Mouse (Mus musculus) ES-E14 (cell line): ENCODE results near the gene Gm4214. TPM values are rescaled to one million over a fixed set of nuclear protein-coding genes. Genes with fewer than 3 reads are reported as not detected.
"Not testable (repeated sequence)": the region's sequence is repeated elsewhere in the genome, so short reads cannot be mapped to it uniquely, and the experiment has no call there.

Experiments used
- DNase-seq: peaks from one replicate; pipeline ENCODE4 v3.0.0-alpha.2; 2013; ENCODE audit warnings: low read depth, low spot score
- H3K27ac ChIP-seq: 2 replicates; pipeline ENCODE4 v1.5.1; 2012; ENCODE audit warnings: low read depth, mild to moderate bottlenecking, low read length, moderate library complexity, mixed read lengths; ENCODE audit not compliant: poor library complexity, insufficient read depth, severe bottlenecking
- H3K36me3 ChIP-seq: 2 replicates; pipeline ENCODE4 v1.6.1; 2012; ENCODE audit warnings: mild to moderate bottlenecking, low read length, moderate library complexity, mixed read lengths; ENCODE audit not compliant: control insufficient read depth, poor library complexity, insufficient read depth, severe bottlenecking
- H3K4me1 ChIP-seq, 2 experiments: fragments of 150-350 bp in 1 of 2; sonication (generic) in 1 of 2; 2 replicates each; pipeline ENCODE4 v1.6.1; 2012; ENCODE audit warnings: low read length in 2 of 2, mild to moderate bottlenecking in 1 of 2, mixed read lengths in 1 of 2; ENCODE audit not compliant: control insufficient read depth in 2 of 2, insufficient read depth in 2 of 2, poor library complexity in 1 of 2
- H3K4me3 ChIP-seq, 2 experiments: fragments of 150-350 bp in 1 of 2; sonication (generic) in 1 of 2; 2 replicates each; pipeline ENCODE4 v1.5.1; 2012; ENCODE audit warnings: low read length in 2 of 2, low read depth in 1 of 2, mild to moderate bottlenecking in 1 of 2, mixed read lengths in 1 of 2; ENCODE audit not compliant: insufficient read depth in 1 of 2, poor library complexity in 1 of 2, severe bottlenecking in 1 of 2
- H3K9ac ChIP-seq: 2 replicates; pipeline ENCODE4 v1.6.1; 2012; ENCODE audit warnings: low read depth, mild to moderate bottlenecking, low read length, mixed read lengths; ENCODE audit not compliant: poor library complexity, insufficient read depth, severe bottlenecking
- H3K9me3 ChIP-seq: fragments of 150-350 bp; sonication (generic); 2 replicates; pipeline ENCODE4 v1.6.1; 2012; ENCODE audit warnings: low read depth, mild to moderate bottlenecking, low read length; ENCODE audit not compliant: control insufficient read depth, insufficient read depth
- in situ Hi-C, 2 experiments: fragments of 600-800 bp; cut with MboI; formaldehyde crosslinking; loops; one replicate each; pipeline ENCODE4 v1.15.1; 2025; ENCODE audit warnings: low sequenced_read_pairs in 2 of 2, inconsistent platforms in 1 of 2; ENCODE audit not compliant: unreplicated experiment in 2 of 2
- total RNA-seq: library from RNA; depleted of rRNA; stranded (reverse); fragments of 300-350 nt; gene quantifications from 2 replicates; pipeline ENCODE4 v1.2.3, GENCODE M21; 2012; rRNA removed

The Gm4214 gene
- total RNA-seq = not detected in 2 replicates

GRCm38 (mm10) chr7:22984573-22984972 is at the start of gene Gm4214:
TSS of gene Gm4214 (minus strand) at chr7:22984673.
- H3K36me3 ChIP-seq, H3K4me3 ChIP-seq, H3K9me3 ChIP-seq, H3K4me1 ChIP-seq, H3K9ac ChIP-seq, H3K27ac ChIP-seq, in situ Hi-C loops, DNase-seq: not testable (repeated sequence)

- H3K9me3 ChIP-seq, H3K4me1 ChIP-seq, H3K36me3 ChIP-seq, H3K9ac ChIP-seq, in situ Hi-C loops, H3K4me3 ChIP-seq, DNase-seq, H3K27ac ChIP-seq: not testable (repeated sequence)
Measured at GRCm38 (mm10) chr7:23019823-23020222, 35.4 kb upstream of the Gm4214 start, which contains the start of gene Gm4216. TSS of gene Gm4216 (minus strand) at chr7:23019923.

Other genes starting within 250 kb of the Gm4214 start
- not detected in 2 replicates for gene Vmn1r157, start 223.0 kb downstream of the Gm4214 start, total RNA-seq
- gene Vmn1r158, start 193.9 kb downstream of the Gm4214 start, total RNA-seq = not detected in 2 replicates
- gene Vmn1r159, start 141.1 kb downstream of the Gm4214 start, total RNA-seq = not detected in 2 replicates
- gene Vmn1r160, start 113.4 kb downstream of the Gm4214 start, total RNA-seq = not detected in 2 replicates
- gene Gm4216, start 35.2 kb upstream of the Gm4214 start, total RNA-seq = not detected in 2 replicates
- not detected in 2 replicates for gene Vmn1r163, start 70.9 kb upstream of the Gm4214 start, total RNA-seq
- not detected in 2 replicates for gene Gm8720, start 82.8 kb upstream of the Gm4214 start, total RNA-seq
- gene Gm10662, start 159.8 kb upstream of the Gm4214 start, total RNA-seq = not detected in 2 replicates
- gene Vmn1r165, start 232.7 kb upstream of the Gm4214 start, total RNA-seq = not detected in 2 replicates